Mouse (Mus musculus): Measurements from ENCODE around the gene Cmas.

The Cmas gene

DNA sequence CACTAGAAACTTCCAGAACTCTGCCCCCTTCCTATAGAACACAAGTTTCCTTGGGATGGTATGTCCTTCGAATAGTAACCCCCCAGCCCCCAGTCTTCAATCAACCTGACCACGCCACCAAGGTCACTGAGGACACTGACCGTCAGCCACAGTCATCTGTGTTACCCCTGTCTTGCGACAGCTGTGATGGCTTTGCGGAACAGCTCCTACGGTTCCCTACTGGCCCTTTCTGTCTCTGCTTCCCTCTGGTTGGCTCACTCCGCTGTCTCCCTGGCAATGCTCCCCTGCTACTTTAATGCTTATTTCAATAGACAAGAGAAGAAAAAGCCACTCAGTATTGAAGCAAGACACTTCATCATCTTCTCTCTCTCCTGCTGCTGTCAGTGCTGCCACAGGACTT is 37.0 kb downstream of the Cmas start:
- no peak for DNase-seq (ENCODE audit: low spot score)

DNA sequence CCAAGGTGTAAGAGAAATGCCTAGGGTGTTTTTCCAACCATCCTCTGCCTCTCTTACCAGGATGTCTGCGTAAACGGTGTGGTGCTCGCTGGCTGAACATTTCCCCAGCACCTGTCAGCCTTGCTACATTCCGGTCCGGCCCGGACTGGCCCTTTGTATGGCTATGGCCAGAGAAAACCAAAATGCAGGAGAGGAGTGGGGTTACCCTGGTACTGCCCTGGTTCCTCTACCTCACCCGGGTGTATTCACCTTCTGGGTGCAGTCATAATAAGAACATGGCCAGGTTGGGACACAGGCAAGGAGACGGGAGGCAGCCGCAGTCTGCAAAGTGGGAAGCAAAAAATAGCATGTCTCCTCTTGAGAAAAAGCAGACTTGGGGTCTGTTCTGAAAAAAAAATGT is 38.6 kb downstream of the Cmas start:
- DNase-seq (ENCODE audit: low spot score), result no peak

- DNase-seq (ENCODE audit: low spot score), result no peak
Observed at GRCm38 (mm10) chr6:142795655-142796441, 39.4 kb downstream of the Cmas start.

DNA sequence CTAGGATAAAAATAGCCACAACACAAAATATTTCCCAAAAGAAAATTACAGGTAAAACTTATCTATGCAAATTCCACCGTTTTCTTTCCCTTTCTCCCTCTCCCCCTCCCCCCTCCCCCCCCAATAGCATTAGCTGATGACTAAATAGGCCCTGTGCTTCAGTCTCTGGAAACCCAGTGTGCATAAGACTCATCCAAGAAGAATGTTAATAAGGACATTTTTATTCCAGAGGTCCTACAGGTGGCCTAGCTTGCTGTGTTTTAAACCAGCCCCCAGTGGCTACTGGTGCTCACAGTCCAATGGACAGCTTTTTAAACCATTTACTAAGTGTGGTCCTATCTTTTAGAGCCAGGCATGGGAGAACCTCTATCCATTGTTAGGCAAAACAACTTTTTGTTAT is 41.5 kb downstream of the Cmas start:
- DNase-seq (ENCODE audit: low spot score), result no peak

- no peak for DNase-seq (ENCODE audit: low spot score)
Observed at GRCm38 (mm10) chr6:142798837-142799236, 42.4 kb downstream of the Cmas start.

- no peak for DNase-seq (ENCODE audit: low spot score)
Observed at GRCm38 (mm10) chr6:142799704-142800374, 43.4 kb downstream of the Cmas start.

DNA sequence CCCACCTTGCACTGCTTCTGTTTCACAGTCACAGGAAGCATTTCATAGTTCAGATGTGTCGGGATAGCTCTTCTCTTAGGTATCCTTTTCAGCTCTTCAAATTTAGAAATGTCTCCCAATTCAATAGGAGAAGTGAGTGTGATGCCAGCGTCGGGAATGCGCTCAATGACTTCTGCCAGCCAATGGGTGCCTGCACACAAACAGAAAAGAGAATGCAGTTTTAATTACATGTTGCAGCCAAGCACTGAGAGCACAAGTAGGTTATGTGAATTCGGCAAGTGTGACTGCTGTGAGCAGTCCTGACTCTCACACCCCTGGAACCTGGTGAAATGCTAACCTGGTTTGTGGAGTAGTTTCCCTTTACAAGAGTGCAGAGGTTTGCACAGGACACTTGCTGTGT is 45.2 kb downstream of the Cmas start:
- DNase-seq (ENCODE audit: low spot score), result peak; percentile 10

GRCm38 (mm10) chr6:142802617-142803525 is 46.4 kb downstream of the Cmas start:
- peak; percentile 27 for DNase-seq (ENCODE audit: low spot score)

DNA sequence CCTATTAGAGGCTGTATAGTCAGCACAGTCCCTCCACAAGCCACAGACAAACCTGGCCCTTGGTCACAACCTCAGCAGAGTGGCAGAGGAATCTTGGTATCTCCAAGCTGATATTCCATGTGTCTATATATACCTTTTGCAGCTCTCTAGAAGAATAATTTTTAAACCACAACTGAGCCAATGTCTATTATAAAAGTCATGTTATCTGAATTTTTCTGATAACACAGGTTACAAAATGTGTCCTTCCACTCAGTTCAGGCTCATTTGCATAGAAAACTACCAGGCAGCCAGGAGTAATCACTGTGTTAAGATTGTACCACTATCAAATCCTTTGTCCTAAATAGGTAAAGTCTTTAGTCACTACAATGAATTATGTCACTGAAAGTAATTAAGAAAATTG is 47.9 kb downstream of the Cmas start, which contains the start of gene Sult6b2:
Gene Sult6b2, minus strand, starts transcription at position 101 of the 400 bp plus-strand sequence.
- DNase-seq (ENCODE audit: low spot score), result no peak

- no peak for DNase-seq (ENCODE audit: low spot score)
Observed at GRCm38 (mm10) chr6:142806326-142806725, 49.8 kb downstream of the Cmas start.

GRCm38 (mm10) chr6:142809373-142810098 is 53.0 kb downstream of the Cmas start:
- DNase-seq (ENCODE audit: low spot score), result no peak

- no peak for DNase-seq (ENCODE audit: low spot score)
Observed at GRCm38 (mm10) chr6:142810239-142810638, 53.8 kb downstream of the Cmas start.

- peak; percentile 32 for DNase-seq (ENCODE audit: low spot score)
Observed at GRCm38 (mm10) chr6:142812969-142813368, 56.5 kb downstream of the Cmas start.

DNA sequence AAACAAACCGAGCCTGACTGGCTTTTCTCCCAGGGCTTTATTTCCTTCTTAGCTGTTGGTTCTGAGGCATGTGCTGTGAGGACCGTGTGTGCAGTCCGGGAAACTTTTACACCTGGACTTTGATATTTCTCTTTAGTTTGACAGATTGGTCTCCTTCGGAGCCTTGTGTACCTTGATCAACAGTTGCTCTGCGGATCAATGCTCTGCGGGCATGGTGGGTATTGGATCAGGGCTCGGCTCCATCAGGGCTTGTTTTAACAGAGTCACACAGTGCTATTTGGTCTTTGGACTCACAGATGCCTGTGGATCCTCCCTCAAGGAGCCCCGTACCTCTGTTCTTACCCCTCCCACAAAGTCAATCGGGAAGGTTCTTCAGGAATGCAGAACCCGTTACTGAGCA is 57.5 kb downstream of the Cmas start:
- DNase-seq (ENCODE audit: low spot score), result peak; percentile 26

DNA sequence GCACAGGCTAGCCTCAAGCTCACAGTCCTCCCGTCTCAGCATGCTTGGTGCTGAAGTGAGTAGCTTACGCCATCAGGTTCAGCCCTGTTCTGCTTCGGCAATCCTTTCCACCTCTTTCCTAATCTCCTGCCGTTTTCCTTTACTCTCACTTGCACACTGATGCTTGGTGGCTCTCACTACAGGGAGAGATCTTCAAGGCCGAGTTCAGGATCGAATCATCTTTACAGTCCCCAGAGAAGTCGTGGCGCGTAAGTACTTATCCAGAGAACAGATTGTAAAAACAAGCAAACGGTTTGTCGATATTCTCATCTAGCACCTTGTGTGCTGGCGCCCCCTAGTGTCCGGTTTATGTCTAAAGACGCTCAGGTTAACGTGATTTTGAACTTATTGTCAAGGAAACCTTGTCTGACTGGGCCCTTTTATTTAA is 58.0 kb downstream of the Cmas start:
- DNase-seq (ENCODE audit: low spot score), result peak; percentile 90

DNA sequence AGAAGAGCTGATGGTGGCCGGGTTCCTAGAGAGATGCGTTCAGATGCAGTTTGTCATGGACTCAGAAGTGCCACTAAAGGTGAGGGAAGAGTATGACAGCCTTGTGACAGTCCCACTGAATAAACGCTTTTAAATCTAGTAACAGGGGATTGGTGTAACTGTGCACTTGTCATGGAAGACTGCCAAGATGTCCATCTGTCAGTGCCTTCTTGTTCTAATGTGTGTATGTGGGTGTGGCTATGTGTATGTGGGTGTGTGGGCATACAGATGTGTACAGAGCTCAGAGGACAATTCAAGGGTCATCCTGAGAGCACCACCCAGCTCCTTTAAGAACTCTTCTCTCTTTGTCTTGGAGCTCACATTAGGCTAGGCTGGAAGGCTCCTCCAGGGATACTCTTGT is 59.0 kb downstream of the Cmas start:
- DNase-seq (ENCODE audit: low spot score), result peak; percentile 25

GRCm38 (mm10) chr6:142818306-142818705 is 61.8 kb downstream of the Cmas start:
- no peak for DNase-seq (ENCODE audit: low spot score)

GRCm38 (mm10) chr6:142823008-142823787 is 66.7 kb downstream of the Cmas start:
- DNase-seq (ENCODE audit: low spot score), result peak; percentile 5

All from testis, postnatal 10 days (tissue).